Mouse (Mus musculus) ES-E14 (cell line): ENCODE measurements at regions not wholly inside any gene's neighbourhood (a gene's known extent, or its start where the extent isn't known, plus 50 kb on each side); places are given as distances from the start of the nearest gene placed in this dataset.

Source experiments
- DNase-seq: peaks from one replicate; pipeline ENCODE4 v3.0.0-alpha.2; 2013; ENCODE audit warnings: low read depth, low spot score
- H3K27ac ChIP-seq: 2 replicates; pipeline ENCODE4 v1.5.1; 2012; ENCODE audit warnings: low read depth, mild to moderate bottlenecking, low read length, moderate library complexity, mixed read lengths; ENCODE audit not compliant: poor library complexity, insufficient read depth, severe bottlenecking
- H3K36me3 ChIP-seq: 2 replicates; pipeline ENCODE4 v1.6.1; 2012; ENCODE audit warnings: mild to moderate bottlenecking, low read length, moderate library complexity, mixed read lengths; ENCODE audit not compliant: control insufficient read depth, poor library complexity, insufficient read depth, severe bottlenecking
- H3K4me1 ChIP-seq, 2 experiments: fragments of 150-350 bp in 1 of 2; sonication (generic) in 1 of 2; 2 replicates each; pipeline ENCODE4 v1.6.1; 2012; ENCODE audit warnings: low read length in 2 of 2, mild to moderate bottlenecking in 1 of 2, mixed read lengths in 1 of 2; ENCODE audit not compliant: control insufficient read depth in 2 of 2, insufficient read depth in 2 of 2, poor library complexity in 1 of 2
- H3K4me3 ChIP-seq, 2 experiments: fragments of 150-350 bp in 1 of 2; sonication (generic) in 1 of 2; 2 replicates each; pipeline ENCODE4 v1.5.1; 2012; ENCODE audit warnings: low read length in 2 of 2, low read depth in 1 of 2, mild to moderate bottlenecking in 1 of 2, mixed read lengths in 1 of 2; ENCODE audit not compliant: insufficient read depth in 1 of 2, poor library complexity in 1 of 2, severe bottlenecking in 1 of 2
- H3K9ac ChIP-seq: 2 replicates; pipeline ENCODE4 v1.6.1; 2012; ENCODE audit warnings: low read depth, mild to moderate bottlenecking, low read length, mixed read lengths; ENCODE audit not compliant: poor library complexity, insufficient read depth, severe bottlenecking
- H3K9me3 ChIP-seq: fragments of 150-350 bp; sonication (generic); 2 replicates; pipeline ENCODE4 v1.6.1; 2012; ENCODE audit warnings: low read depth, mild to moderate bottlenecking, low read length; ENCODE audit not compliant: control insufficient read depth, insufficient read depth
- CHD2 ChIP-seq: IDR thresholded peaks from 2 replicates; pipeline ENCODE4 v1.6.1; 2014; ENCODE audit warnings: mild to moderate bottlenecking, low read depth, low read length, inconsistent platforms
- HCFC1 ChIP-seq: IDR thresholded peaks from 2 replicates; pipeline ENCODE4 v1.6.1; 2012; ENCODE audit warnings: low read length, inconsistent platforms, borderline replicate concordance; ENCODE audit not compliant: insufficient read depth
- MAFK ChIP-seq: IDR thresholded peaks from 2 replicates; pipeline ENCODE4 v1.6.1; 2014; ENCODE audit warnings: mild to moderate bottlenecking, low read depth, low read length, inconsistent platforms; ENCODE audit not compliant: insufficient read depth
- ZC3H11A ChIP-seq: IDR thresholded peaks from 2 replicates; pipeline ENCODE4 v1.6.1; 2012; ENCODE audit warnings: low read depth, mild to moderate bottlenecking, inconsistent platforms, low read length, borderline replicate concordance
- ZNF384 ChIP-seq: IDR thresholded peaks from 2 replicates; pipeline ENCODE4 v1.6.1; 2012; ENCODE audit warnings: low read depth, low read length, inconsistent platforms
- in situ Hi-C, 2 experiments: fragments of 600-800 bp; cut with MboI; formaldehyde crosslinking; loops; one replicate each; pipeline ENCODE4 v1.15.1; 2025; ENCODE audit warnings: low sequenced_read_pairs in 2 of 2, inconsistent platforms in 1 of 2; ENCODE audit not compliant: unreplicated experiment in 2 of 2

DNA sequence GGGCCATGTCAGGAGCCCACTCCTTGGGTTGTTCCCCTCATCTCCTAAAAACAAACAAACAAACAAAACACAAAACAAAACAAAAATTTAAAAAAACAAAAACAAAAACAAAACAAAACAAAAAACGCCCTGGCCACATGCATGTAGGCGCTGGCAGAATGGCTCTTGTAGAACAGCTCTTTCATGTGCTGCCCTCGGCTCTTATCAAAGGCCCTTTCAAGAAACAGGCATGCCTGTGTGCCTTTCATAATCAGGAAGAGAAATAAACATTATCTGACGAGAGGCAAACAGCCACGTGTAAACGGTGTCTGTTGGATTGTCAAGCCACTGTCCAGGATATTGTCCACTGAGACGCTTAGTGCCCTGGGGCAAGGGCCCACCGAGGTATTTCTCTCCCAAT is 65.2 kb downstream of the Pja1 start:
- H3K4me3 ChIP-seq, result no peak overlapping the region
- DNase-seq, result no peak
- H3K9ac ChIP-seq, result no peak overlapping the region
- in situ Hi-C loops, result no loop called here
- no peak overlapping the region for H3K27ac ChIP-seq
- no peaks in the 10 kb centered on the region for H3K9me3 ChIP-seq
- no peak for TF ChIP-seq ZNF384
- no peak for TF ChIP-seq CHD2
- no peaks in the 10 kb centered on the region for H3K4me1 ChIP-seq
- no peaks in the 10 kb centered on the region for H3K36me3 ChIP-seq

DNA sequence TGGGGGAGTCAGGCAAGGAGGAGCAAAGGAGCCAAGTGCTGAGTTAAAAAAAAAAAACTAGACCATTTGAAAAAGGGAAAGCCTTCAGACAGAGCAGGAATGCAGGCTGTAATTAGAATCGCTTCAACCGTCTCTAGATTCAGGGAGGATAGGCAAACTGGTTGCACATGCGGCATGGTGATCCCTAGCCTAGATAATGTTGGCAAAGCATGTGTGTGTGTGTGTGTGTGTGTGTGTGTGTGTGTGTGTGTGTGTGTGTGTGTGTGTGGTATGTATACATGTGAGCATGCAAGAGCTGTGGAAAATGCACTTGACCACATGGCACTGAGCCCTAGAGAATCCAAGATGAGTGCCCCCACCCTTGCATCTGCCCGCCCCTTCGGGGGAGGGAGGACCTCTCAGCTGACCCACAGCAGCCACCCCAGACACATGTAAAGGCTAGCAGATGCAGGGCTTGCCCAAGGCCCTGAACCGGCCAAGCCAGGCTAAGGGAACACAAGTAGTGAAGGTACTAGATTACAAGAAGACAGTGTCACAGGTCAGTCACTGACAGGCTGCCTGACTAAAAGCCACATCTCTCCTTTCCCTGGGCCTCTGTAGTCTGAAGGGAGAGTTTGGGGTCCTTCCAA is 67.4 kb downstream of the Pja1 start:
- no peaks in the 10 kb centered on the region for H3K36me3 ChIP-seq
- H3K4me1 ChIP-seq, result no peaks in the 10 kb centered on the region
- H3K4me3 ChIP-seq, result no peak overlapping the region
- no peak overlapping the region for H3K9ac ChIP-seq
- no peaks in the 10 kb centered on the region for H3K9me3 ChIP-seq
- TF ChIP-seq CHD2 (no peak), ZC3H11A (no peak), HCFC1 (no peak), ZNF384 (no peak), MAFK (no peak)
- DNase-seq, result no peak
- in situ Hi-C loops, result no loop called here
- no peak overlapping the region for H3K27ac ChIP-seq

DNA sequence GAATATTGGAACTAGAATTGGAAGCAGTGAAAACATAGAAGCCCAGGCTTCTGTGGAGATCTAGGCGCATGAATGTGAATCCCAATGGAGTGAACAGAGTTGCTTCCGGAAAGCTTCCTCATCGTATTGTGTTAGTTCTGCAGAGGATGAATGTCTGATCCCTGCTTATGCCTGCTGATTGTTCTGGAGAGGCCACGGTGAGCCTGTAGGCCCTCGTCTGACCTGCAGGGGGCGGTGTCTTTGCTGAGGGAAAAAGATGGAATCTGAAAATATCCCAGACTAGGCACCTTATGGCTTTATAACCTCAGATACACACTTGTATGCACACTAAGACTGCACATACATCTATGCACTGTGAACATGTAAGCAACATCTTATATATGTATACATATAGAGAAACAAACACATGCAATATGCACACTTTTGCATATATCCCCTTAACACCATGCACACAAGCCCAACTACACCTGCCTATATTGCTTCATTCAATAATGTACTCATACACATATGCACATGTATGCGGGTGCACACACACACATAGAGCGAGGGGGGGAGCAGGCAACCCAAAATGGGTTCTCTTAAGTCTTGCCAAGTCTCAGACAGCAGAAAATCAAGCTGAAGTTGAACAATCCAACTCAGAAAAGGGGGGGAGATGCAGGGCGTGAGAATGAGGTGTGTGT is 68.1 kb downstream of the Pja1 start:
- Histone ChIP-seq H3K27ac (no peak overlapping the region), H3K4me1 (no peaks in the 10 kb centered on the region), H3K36me3 (no peaks in the 10 kb centered on the region), H3K9me3 (no peaks in the 10 kb centered on the region), H3K4me3 (no peak overlapping the region), H3K9ac (no peak overlapping the region)
- in situ Hi-C loops, result no loop called here
- DNase-seq, result no peak
- TF ChIP-seq HCFC1 (no peak), MAFK (no peak), ZC3H11A (0 out of 2 replicates have a peak, but pooled peaks have one; percentile 13), ZNF384 (no peak), CHD2 (no peak)

DNA sequence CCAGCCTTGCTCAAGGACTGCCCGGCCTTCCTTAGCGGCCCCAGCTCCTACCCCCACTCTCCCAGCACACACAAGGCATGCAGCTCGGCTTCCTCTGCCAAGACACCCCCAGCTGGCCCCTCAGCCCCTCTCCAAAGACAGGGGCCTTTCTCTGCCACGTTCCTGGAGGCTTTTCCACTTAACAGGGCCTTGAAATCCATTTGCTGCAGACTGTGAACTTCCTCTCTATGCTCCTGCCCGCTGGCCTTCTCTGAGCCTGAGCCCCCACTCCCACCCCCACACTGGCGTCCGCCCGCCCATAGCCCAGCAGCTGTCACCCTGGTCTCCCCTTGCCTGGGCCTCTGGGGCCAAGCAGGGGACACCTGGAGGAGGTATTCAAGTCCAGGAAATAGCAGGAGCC is 73.7 kb downstream of the Pja1 start:
- TF ChIP-seq CHD2 (no peak), ZNF384 (no peak), ZC3H11A (no peak), HCFC1 (no peak), MAFK (no peak)
- H3K27ac ChIP-seq, result no peak overlapping the region
- H3K9me3 ChIP-seq, result no peaks in the 10 kb centered on the region
- H3K36me3 ChIP-seq, result no peaks in the 10 kb centered on the region
- no peak overlapping the region for H3K9ac ChIP-seq
- in situ Hi-C loops, result no loop called here
- DNase-seq, result no peak
- no peaks in the 10 kb centered on the region for H3K4me1 ChIP-seq
- no peak overlapping the region for H3K4me3 ChIP-seq

DNA sequence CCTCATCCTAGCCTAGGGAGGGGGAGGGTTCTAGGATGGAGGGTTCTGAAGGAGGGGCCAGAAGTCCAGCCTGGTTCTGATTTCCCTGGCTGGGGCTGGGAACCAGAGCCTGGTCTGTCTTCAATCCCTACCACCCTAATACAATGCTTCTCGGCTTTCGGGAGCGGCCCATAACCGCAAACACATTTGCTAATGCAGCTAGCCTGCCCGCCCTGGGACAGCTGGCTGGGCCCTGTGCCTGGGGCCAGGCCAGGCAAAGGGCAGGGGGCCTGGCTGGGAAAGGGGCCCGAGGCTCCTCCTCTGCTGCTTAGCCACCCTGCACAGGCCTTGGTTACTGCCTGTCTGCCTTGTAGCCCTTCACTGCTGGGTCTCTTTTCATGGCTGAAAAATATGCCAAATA is 74.9 kb downstream of the Pja1 start:
- Histone ChIP-seq H3K9ac (no peak overlapping the region), H3K9me3 (no peaks in the 10 kb centered on the region), H3K27ac (no peak overlapping the region), H3K36me3 (no peaks in the 10 kb centered on the region), H3K4me1 (no peaks in the 10 kb centered on the region), H3K4me3 (no peak overlapping the region)
- no peak for DNase-seq
- in situ Hi-C loops, result no loop called here
- no peak for TF ChIP-seq ZC3H11A
- TF ChIP-seq CHD2, result no peak
- TF ChIP-seq MAFK, result no peak
- TF ChIP-seq ZNF384, result no peak
- no peak for TF ChIP-seq HCFC1
